Mouse (Mus musculus) intestine, embryonic 14.5 days (tissue): ENCODE results near the gene Hook1. TPM values are rescaled to one million over a fixed set of nuclear protein-coding genes. Genes with fewer than 3 reads are reported as not detected.
"Not testable (repeated sequence)": the region's sequence is repeated elsewhere in the genome, so short reads cannot be mapped to it uniquely, and the experiment has no call there.

Experiments used
- ATAC-seq: fragments of 200-750 bp; cut with Nextera tagmentation; replicated peaks from 2 replicates; pipeline ENCODE4 v1.8.0; 2017; ENCODE audit warnings: low read depth, moderate number of reproducible peaks, moderate TSS enrichment, moderate library complexity; ENCODE audit not compliant: low FRiP score, low TSS enrichment
- DNase-seq: peaks from one replicate; pipeline ENCODE4 v3.0.0-alpha.2; 2018; ENCODE audit warnings: low spot score
- H3K27ac ChIP-seq: fragments of 300-500 bp; sonication (generic); 2 replicates; pipeline ENCODE4 v1.5.1; 2014; ENCODE audit warnings: low read depth, mild to moderate bottlenecking, control low read depth
- H3K27me3 ChIP-seq: fragments of 300-500 bp; sonication (generic); replicated peaks from 2 replicates; pipeline ENCODE4 v1.6.1; 2014; ENCODE audit warnings: low read length, control low read depth; ENCODE audit not compliant: control insufficient read depth, insufficient read depth
- H3K36me3 ChIP-seq: fragments of 300-500 bp; sonication (generic); 2 replicates; pipeline ENCODE4 v1.6.1; 2014; ENCODE audit warnings: low read length, control low read depth; ENCODE audit not compliant: control insufficient read depth, insufficient read depth
- H3K4me1 ChIP-seq: fragments of 300-500 bp; sonication (generic); replicated peaks from 2 replicates; pipeline ENCODE4 v1.6.1; 2014; ENCODE audit warnings: low read length, control low read depth, mixed read lengths; ENCODE audit not compliant: control insufficient read depth, insufficient read depth
- H3K4me2 ChIP-seq: fragments of 300-500 bp; sonication (generic); 2 replicates; pipeline ENCODE4 v1.6.1; 2014; ENCODE audit warnings: low read length
- H3K4me3 ChIP-seq: fragments of 300-500 bp; sonication (generic); 2 replicates; pipeline ENCODE4 v1.5.1; 2014; ENCODE audit warnings: low read depth, low read length, control low read depth, mixed read lengths
- H3K9ac ChIP-seq: fragments of 300-500 bp; sonication (generic); 2 replicates; pipeline ENCODE4 v1.6.1; 2014; ENCODE audit warnings: mild to moderate bottlenecking, low read length
- H3K9me3 ChIP-seq: fragments of 300-500 bp; sonication (generic); 2 replicates; pipeline ENCODE4 v1.6.1; 2016; ENCODE audit warnings: low read length, control low read depth; ENCODE audit not compliant: control insufficient read depth
- WGBS: fragments of 180-500 bp; shearing (Covaris S2); extraction: QIAGEN DNeasy Blood & Tissue Kit; methylation state at CpG from one replicate; pipeline ENCODE4 v1.1.7; 2014; 5-methylcytosine and 5-hydroxymethylcytosine counted together
- polyA plus RNA-seq: library from polyadenylated mRNA; unstranded; fragments of >200 nt; fragmentation: Nextera tagmentation; extraction: Ambion mirVana; gene quantifications from 2 replicates; pipeline ENCODE4 v1.2.1, GENCODE M21; 2014

The Hook1 gene
- polyA plus RNA-seq, 1 experiment from 2014 or later: 38.3 TPM

GRCm38 (mm10) chr4:95934384-95935035 is 32.5 kb upstream of the Hook1 start:
- H3K4me3 ChIP-seq: no peak overlapping the region
- no peaks in the 10 kb centered on the region for H3K4me1 ChIP-seq
- H3K9me3 ChIP-seq: no peaks in the 10 kb centered on the region
- ATAC-seq (no peak), DNase-seq (no peak)
- no peaks in the 10 kb centered on the region for H3K27me3 ChIP-seq
- no peak overlapping the region for H3K9ac ChIP-seq
- H3K4me2 ChIP-seq: no peak overlapping the region
- no peaks in the 10 kb centered on the region for H3K36me3 ChIP-seq
- 86% methylated on average over 4 of the region's 4 CpGs for WGBS
- no peak overlapping the region for H3K27ac ChIP-seq

DNA sequence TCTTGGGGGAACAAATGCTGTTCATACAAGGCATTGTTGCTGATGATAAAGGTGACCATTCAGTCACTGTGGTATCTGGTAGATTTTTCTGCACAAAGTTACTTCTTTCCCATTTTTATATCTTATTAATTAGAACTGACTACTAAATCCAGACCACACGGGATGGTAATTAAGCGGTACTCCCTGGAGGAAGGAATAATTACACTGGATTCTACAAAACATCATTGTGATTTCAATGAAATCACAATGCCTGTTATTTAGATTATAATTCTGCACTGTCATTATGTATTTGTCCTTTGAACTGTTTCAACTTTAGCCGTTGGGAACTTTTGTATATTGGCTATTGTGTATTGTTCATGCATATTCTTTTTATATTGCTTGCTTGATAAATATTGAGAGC is 28.3 kb upstream of the Hook1 start:
- H3K36me3 ChIP-seq: no peaks in the 10 kb centered on the region
- no peak for ATAC-seq
- no peak overlapping the region for H3K4me2 ChIP-seq
- no peak overlapping the region for H3K4me3 ChIP-seq
- no peaks in the 10 kb centered on the region for H3K9me3 ChIP-seq
- 82% methylated on average over 3 of the region's 3 CpGs for WGBS
- no peak overlapping the region for H3K9ac ChIP-seq
- H3K27me3 ChIP-seq: no peaks in the 10 kb centered on the region
- no peak overlapping the region for H3K27ac ChIP-seq
- H3K4me1 ChIP-seq: no peaks in the 10 kb centered on the region
- DNase-seq: no peak

DNA sequence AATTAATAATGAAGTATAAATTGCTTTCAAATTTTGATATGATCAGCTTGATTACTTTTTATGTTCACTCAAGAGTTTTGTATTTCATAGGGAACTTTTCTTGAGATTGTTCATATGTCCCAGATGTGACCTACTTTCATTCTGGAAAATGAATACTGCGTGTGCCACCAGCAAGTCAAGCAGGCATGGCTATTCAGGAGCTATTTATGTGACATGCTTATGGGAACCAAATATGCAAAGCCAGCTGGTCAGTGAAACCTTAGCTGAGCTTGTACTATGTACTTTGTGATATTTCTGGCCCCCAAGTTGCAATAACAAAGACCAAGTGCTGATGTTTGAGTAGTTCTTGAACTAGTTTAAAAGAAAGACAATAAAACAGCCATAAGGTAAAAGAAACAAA is 19.1 kb upstream of the Hook1 start:
- no peak overlapping the region for H3K27ac ChIP-seq
- no peaks in the 10 kb centered on the region for H3K27me3 ChIP-seq
- no peak overlapping the region for H3K4me2 ChIP-seq
- no peaks in the 10 kb centered on the region for H3K9me3 ChIP-seq
- DNase-seq (no peak), ATAC-seq (no peak)
- H3K9ac ChIP-seq: no peak overlapping the region
- WGBS: 74% methylated on average over 1 of the region's 1 CpGs
- no peaks in the 10 kb centered on the region for H3K36me3 ChIP-seq
- H3K4me1 ChIP-seq: no peaks in the 10 kb centered on the region
- no peak overlapping the region for H3K4me3 ChIP-seq

- Histone ChIP-seq H3K27ac (no peak overlapping the region), H3K4me2 (no peak overlapping the region), H3K4me3 (no peak overlapping the region), H3K9me3 (no peaks in the 10 kb centered on the region), H3K9ac (no peak overlapping the region), H3K4me1 (no peaks in the 10 kb centered on the region), H3K27me3 (no peaks in the 10 kb centered on the region), H3K36me3 (no peaks in the 10 kb centered on the region)
- DNase-seq (no peak), ATAC-seq (no peak)
Measured at GRCm38 (mm10) chr4:95953328-95953727, 13.7 kb upstream of the Hook1 start.

DNA sequence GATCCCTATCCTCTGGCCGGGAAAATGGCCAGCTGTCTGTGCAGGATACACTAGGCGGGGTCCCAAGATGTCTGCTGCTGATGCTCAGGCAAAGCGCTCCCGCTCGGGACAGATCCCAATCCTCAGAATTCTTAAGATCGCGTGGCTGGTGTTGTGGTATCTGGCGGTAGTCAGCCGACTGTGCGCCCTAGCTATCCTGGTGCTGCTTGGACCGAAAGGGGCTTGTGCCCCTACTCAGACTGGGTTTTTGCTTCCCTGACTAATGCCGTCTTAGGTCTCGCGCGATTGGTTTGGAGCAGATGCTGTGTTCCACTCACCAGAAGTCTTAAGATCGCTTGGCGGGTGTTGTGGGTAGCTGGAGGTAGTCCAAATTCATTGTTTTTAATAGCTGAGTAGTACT is 15.2 kb downstream of the Hook1 start:
- H3K4me3 ChIP-seq, H3K9ac ChIP-seq, DNase-seq, H3K27ac ChIP-seq, H3K4me1 ChIP-seq, ATAC-seq, H3K27me3 ChIP-seq, H3K36me3 ChIP-seq, H3K9me3 ChIP-seq, H3K4me2 ChIP-seq: not testable (repeated sequence)
- 88% methylated on average over 17 of the region's 17 CpGs for WGBS

GRCm38 (mm10) chr4:96016875-96017274 is 49.8 kb downstream of the Hook1 start:
- Histone ChIP-seq H3K4me3 (no peak overlapping the region), H3K27me3 (no peaks in the 10 kb centered on the region), H3K27ac (no peak overlapping the region), H3K36me3 (0 out of 2 replicates have a peak, but pooled peaks cover 10% of the 10 kb centered on the region), H3K9me3 (no peaks in the 10 kb centered on the region), H3K4me1 (no peaks in the 10 kb centered on the region), H3K9ac (no peak overlapping the region), H3K4me2 (no peak overlapping the region)
- ATAC-seq (no peak), DNase-seq (no peak)
- WGBS: 95% methylated on average over 1 of the region's 1 CpGs

GRCm38 (mm10) chr4:96022803-96023202 is 55.8 kb downstream of the Hook1 start:
- no peak overlapping the region for H3K4me2 ChIP-seq
- ATAC-seq: no peak
- no peaks in the 10 kb centered on the region for H3K36me3 ChIP-seq
- H3K27ac ChIP-seq: no peak overlapping the region
- no peaks in the 10 kb centered on the region for H3K9me3 ChIP-seq
- DNase-seq: no peak
- H3K9ac ChIP-seq: no peak overlapping the region
- H3K4me3 ChIP-seq: no peak overlapping the region
- no peaks in the 10 kb centered on the region for H3K27me3 ChIP-seq
- no peaks in the 10 kb centered on the region for H3K4me1 ChIP-seq

DNA sequence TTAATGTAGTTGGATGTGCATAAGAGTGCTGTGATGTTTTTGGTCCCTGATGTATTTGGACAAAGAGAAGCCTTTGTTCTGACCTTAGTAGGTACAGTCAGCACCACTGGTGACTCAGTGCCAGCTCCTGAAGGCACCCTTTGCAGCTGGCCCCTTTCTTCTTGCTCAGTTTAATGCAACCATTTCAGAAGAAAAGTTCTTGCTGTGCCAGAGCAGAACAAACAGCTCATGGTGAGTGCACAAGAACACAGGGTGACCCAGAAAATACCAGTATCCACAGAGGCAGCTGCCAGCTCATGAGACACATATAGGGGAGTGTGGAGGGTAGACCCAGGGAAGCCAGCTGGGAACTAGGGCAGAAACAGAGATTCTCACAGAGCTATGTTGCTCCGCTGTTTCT is 61.4 kb downstream of the Hook1 start:
- no peak overlapping the region for H3K9ac ChIP-seq
- H3K36me3 ChIP-seq: no peaks in the 10 kb centered on the region
- H3K27me3 ChIP-seq: no peaks in the 10 kb centered on the region
- no peaks in the 10 kb centered on the region for H3K9me3 ChIP-seq
- H3K4me2 ChIP-seq: no peak overlapping the region
- H3K4me1 ChIP-seq: no peaks in the 10 kb centered on the region
- 84% methylated on average over 1 of the region's 1 CpGs for WGBS
- H3K4me3 ChIP-seq: no peak overlapping the region
- DNase-seq (no peak), ATAC-seq (no peak)
- no peak overlapping the region for H3K27ac ChIP-seq

DNA sequence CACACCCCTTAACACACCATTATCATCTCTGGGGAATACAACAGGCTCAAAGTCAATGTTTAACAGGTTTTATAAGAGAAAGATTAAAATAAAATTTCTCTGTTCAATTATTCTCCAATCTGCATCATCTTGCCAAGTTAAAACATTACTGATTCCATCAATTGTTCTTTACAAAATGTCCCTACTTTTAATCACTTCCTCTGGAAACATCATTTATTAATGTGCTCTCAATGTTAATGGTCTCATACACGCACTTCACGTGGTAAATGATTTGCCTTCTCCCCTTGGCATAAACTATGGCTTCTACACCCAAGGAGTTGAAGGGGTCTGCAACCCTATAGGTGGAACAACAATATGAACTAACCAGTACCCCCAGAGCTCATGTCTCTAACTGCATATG is 93.1 kb downstream of the Hook1 start:
- Histone ChIP-seq H3K27me3 (no peaks in the 10 kb centered on the region), H3K9ac (no peak overlapping the region), H3K27ac (no peak overlapping the region), H3K4me3 (no peak overlapping the region), H3K4me2 (no peak overlapping the region), H3K36me3 (no peaks in the 10 kb centered on the region), H3K9me3 (no peaks in the 10 kb centered on the region), H3K4me1 (no peaks in the 10 kb centered on the region)
- no peak for ATAC-seq
- WGBS: 86% methylated on average over 2 of the region's 2 CpGs
- DNase-seq: no peak
